Mouse (Mus musculus) stomach, postnatal 0 days (tissue): Measurements from ENCODE around the gene Negr1.

Experiments used
- CTCF ChIP-seq: IDR thresholded peaks from 2 replicates; pipeline ENCODE4 v1.5.1; 2016; ENCODE audit warnings: antibody characterized with exemption, low read depth, mild to moderate bottlenecking, moderate library complexity
- EP300 ChIP-seq: optimal IDR thresholded peaks from 2 replicates; pipeline ENCODE3; 2016; ENCODE audit warnings: antibody characterized with exemption

- TF ChIP-seq CTCF: no peak
- no peak for TF ChIP-seq EP300
These were observed 222.8 kb downstream of the Negr1 start for GRCm38 (mm10) chr3:156784309-156784852.
